Mouse (Mus musculus): ENCODE measurements at regions not wholly inside any gene's neighbourhood (a gene's known extent, or its start where the extent isn't known, plus 50 kb on each side); places are given as distances from the start of the nearest gene placed in this dataset.
"Not testable (repeated sequence)": the region's sequence is repeated elsewhere in the genome, so short reads cannot be mapped to it uniquely, and the experiment has no call there.

DNA sequence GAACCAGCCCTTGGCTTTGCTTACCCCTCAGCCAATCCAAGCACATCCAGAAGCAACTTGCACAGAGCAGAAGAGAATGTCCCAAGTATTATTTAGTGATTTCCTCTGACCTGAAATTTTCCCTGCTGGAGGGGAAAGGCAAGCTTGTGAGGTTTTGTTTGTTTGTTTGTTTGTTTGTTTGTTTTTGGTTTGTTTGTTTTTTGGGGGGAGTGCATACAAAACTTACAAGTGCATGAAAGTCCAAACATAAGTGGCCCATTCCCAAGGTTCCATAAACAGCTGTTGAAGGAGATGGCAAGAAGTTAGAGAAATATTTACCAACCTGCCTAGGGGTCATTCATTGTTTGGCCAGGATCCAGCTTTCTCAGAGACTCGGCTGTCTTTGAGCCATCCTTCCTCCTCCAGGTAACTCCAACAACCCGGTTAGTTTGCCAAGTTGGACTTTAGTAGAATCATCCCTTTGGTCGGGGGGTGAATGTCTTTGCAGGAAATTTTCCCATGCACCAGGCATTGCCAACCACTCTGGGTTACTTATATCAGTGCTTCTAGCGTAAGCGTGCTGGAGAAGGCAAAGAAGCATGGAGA, 175.3 kb downstream of the Ifng start:
- H3K9me3 ChIP-seq (ENCODE audit: control insufficient read depth, low read depth, low read length), result no peaks in the 10 kb centered on the region
- no peak for ATAC-seq (ENCODE audit: insufficient number of reproducible peaks, insufficient read depth, low FRiP score, low read depth)
- no peaks in the 10 kb centered on the region for H3K27me3 ChIP-seq (ENCODE audit: control insufficient read depth, insufficient read depth, low read length)
- no peak overlapping the region for H3K4me3 ChIP-seq (ENCODE audit: low read depth, low read length)
- H3K27ac ChIP-seq (ENCODE audit: low read length), result no peak overlapping the region
- H3K9ac ChIP-seq (replicated peaks; ENCODE audit: low read depth, low read length), result no peak overlapping the region
- 68% methylated on average over 5 of the region's 5 CpGs for WGBS
- no peak overlapping the region for H3K4me2 ChIP-seq (replicated peaks; ENCODE audit: low read depth, low read length)
- no peaks in the 10 kb centered on the region for H3K36me3 ChIP-seq (ENCODE audit: control insufficient read depth, insufficient read depth, low read length)
- H3K4me1 ChIP-seq (ENCODE audit: control insufficient read depth, insufficient read depth, low read length), result no peaks in the 10 kb centered on the region

DNA sequence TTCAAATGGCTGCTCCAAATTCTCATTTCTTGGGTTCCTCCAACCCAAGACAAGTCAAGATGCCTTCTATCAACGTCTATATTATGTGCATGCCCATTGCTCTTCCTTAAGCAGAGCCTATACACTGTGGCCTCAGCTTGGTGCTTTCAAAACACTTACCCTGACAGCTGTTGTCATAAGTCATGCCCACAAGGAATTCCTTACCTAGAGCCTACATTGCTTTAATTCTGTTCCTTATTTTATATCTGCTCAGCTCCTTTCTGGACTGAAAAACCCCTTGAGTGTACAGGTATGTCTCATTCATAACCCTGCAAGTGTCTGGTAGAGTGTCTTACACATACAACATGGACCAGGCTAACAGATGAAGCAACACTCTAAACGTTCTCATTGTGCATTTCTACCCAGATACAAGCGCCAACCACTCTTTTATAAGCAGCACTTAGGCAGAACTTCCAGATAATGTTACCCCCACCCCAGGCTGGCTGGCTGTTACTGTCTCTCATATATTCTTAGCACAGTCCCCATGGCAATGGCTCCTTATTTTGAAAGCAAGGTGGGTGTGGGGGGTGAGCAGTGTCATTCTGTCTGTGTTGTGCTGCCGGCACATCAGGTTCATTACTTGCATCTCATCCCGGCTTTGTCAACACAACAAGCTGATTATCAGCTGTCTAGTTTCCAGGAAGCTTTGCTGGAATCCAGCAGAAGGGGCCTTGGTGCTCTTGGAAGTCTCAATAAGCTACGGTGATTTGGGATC, 176.6 kb downstream of the Ifng start:
- H3K4me3 ChIP-seq (ENCODE audit: low read depth, low read length), result no peak overlapping the region
- WGBS, result 86% methylated on average over 6 of the region's 6 CpGs
- H3K9ac ChIP-seq (replicated peaks; ENCODE audit: low read depth, low read length), result no peak overlapping the region
- H3K4me1 ChIP-seq (ENCODE audit: control insufficient read depth, insufficient read depth, low read length), result no peaks in the 10 kb centered on the region
- no peak overlapping the region for H3K4me2 ChIP-seq (replicated peaks; ENCODE audit: low read depth, low read length)
- no peak for ATAC-seq (ENCODE audit: insufficient number of reproducible peaks, insufficient read depth, low FRiP score, low read depth)
- H3K27ac ChIP-seq (ENCODE audit: low read length), result no peak overlapping the region
- H3K36me3 ChIP-seq (ENCODE audit: control insufficient read depth, insufficient read depth, low read length), result no peaks in the 10 kb centered on the region
- H3K9me3 ChIP-seq (ENCODE audit: control insufficient read depth, low read depth, low read length), result no peaks in the 10 kb centered on the region
- H3K27me3 ChIP-seq (ENCODE audit: control insufficient read depth, insufficient read depth, low read length), result no peaks in the 10 kb centered on the region

DNA sequence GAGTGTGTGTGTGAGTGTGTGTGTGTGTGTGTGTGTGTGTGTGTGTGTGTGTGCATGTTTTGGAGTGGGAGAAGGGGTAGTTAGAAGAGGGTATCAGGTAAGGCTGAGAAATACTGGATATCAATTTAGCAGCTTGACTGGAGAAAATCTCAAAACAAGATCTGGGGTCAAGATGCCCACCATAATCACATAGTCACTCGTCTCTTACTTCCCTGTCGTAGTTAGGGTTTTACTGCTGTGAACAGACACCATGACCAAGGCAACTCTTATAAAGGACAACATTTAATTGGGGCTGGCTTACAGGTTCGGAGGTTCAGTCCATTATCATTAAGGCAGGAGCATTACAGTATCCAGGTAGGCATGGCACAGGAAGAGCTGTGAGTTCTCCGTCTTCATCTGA, 177.4 kb downstream of the Ifng start:
- H3K27me3 ChIP-seq (ENCODE audit: control insufficient read depth, insufficient read depth, low read length); H3K36me3 ChIP-seq (ENCODE audit: control insufficient read depth, insufficient read depth, low read length); ATAC-seq (ENCODE audit: insufficient number of reproducible peaks, insufficient read depth, low FRiP score, low read depth); H3K9ac ChIP-seq (replicated peaks; ENCODE audit: low read depth, low read length); H3K9me3 ChIP-seq (ENCODE audit: control insufficient read depth, low read depth, low read length); H3K4me1 ChIP-seq (ENCODE audit: control insufficient read depth, insufficient read depth, low read length); H3K27ac ChIP-seq (ENCODE audit: low read length); H3K4me2 ChIP-seq (replicated peaks; ENCODE audit: low read depth, low read length); H3K4me3 ChIP-seq (ENCODE audit: low read depth, low read length): not testable (repeated sequence)
- 86% methylated on average over 4 of the region's 4 CpGs for WGBS

DNA sequence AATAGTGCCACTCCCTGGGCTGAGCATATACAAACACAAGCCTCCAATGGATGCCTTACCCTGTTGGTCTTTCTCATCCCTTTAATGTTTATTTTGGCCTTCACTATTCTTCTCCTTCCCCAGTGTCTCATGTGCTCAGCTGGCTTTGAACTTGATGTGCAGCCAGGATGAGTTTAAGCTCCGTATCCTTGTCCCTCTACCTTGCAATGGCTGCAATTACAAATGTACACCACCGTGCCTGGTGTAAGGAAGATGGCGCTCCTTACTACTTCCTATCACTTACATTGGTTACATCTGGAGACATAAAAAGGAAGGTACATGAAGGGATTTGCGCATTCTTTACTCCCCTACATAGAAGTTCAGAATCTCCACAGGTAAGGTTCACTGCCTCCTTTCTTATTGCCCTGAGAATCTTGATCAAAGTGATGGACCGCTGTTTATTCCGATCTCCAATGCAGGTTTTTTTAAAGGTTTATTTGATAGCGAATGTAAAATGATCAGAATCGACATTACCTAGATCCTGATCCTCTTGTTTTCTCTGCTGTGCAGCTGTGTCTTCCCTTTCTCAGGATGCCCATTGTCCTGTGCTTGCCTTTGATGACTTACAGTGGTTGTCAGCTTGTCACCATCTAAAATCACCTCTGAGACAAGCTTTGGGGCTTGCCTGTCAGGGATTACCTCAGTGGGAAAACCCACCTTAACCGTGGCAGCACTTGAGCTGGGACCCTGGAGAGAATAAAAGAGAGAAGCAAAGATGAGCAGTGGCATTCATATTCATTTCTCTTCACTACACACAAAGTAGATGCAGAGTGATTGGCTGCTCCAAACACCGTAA, 178.1 kb downstream of the Ifng start:
- 90% methylated on average over 10 of the region's 10 CpGs for WGBS
- Histone ChIP-seq H3K4me1 (ENCODE audit: control insufficient read depth, insufficient read depth, low read length) (no peaks in the 10 kb centered on the region), H3K9ac (replicated peaks; ENCODE audit: low read depth, low read length) (no peak overlapping the region), H3K4me2 (replicated peaks; ENCODE audit: low read depth, low read length) (no peak overlapping the region), H3K36me3 (ENCODE audit: control insufficient read depth, insufficient read depth, low read length) (no peaks in the 10 kb centered on the region), H3K27ac (ENCODE audit: low read length) (no peak overlapping the region), H3K27me3 (ENCODE audit: control insufficient read depth, insufficient read depth, low read length) (no peaks in the 10 kb centered on the region), H3K4me3 (ENCODE audit: low read depth, low read length) (no peak overlapping the region), H3K9me3 (ENCODE audit: control insufficient read depth, low read depth, low read length) (no peaks in the 10 kb centered on the region)
- no peak for ATAC-seq (ENCODE audit: insufficient number of reproducible peaks, insufficient read depth, low FRiP score, low read depth)

DNA sequence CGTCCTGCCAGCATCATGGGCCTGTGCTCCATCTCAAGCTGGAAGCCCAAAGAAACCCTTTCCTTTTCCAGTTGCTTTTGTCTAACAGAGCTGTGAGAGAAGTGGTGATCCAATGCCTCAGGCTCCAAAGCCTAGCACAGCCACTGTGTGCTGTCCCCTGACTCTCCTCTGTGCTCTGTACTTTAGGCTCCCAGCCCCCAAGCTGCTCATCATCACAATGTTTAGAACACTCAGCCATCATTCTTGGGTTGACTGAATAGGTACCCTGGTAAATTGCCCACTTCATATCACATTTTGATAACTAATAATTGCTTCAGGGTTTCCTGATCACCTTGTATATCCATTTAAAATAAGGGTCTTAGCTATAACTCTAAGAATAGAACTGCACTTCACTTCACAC, 178.8 kb downstream of the Ifng start:
- 84% methylated on average over 1 of the region's 1 CpGs for WGBS
- H3K9ac ChIP-seq (replicated peaks; ENCODE audit: low read depth, low read length), result no peak overlapping the region
- ATAC-seq (ENCODE audit: insufficient number of reproducible peaks, insufficient read depth, low FRiP score, low read depth), result no peak
- no peak overlapping the region for H3K27ac ChIP-seq (ENCODE audit: low read length)
- no peaks in the 10 kb centered on the region for H3K9me3 ChIP-seq (ENCODE audit: control insufficient read depth, low read depth, low read length)
- no peak overlapping the region for H3K4me3 ChIP-seq (ENCODE audit: low read depth, low read length)
- H3K27me3 ChIP-seq (ENCODE audit: control insufficient read depth, insufficient read depth, low read length), result no peaks in the 10 kb centered on the region
- no peaks in the 10 kb centered on the region for H3K36me3 ChIP-seq (ENCODE audit: control insufficient read depth, insufficient read depth, low read length)
- no peak overlapping the region for H3K4me2 ChIP-seq (replicated peaks; ENCODE audit: low read depth, low read length)
- H3K4me1 ChIP-seq (ENCODE audit: control insufficient read depth, insufficient read depth, low read length), result no peaks in the 10 kb centered on the region

DNA sequence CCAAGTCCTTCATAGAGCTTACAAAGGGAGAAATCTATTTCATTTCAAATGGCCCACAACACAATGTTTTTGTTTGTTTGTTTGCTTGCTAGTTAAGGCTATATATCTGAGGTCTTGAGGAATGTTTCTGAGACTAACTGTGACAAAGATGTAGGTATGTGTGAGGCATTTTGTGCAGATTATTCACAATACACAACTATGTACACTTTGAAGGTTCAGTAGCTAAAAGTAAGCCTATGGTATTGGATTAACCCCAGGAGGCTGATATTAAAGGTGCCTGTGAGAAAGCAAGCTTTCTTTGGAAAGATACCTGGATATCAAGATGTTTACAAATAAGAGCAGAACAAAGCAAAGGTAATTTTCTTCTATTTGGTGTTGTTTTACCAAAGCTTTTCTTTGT, 179.8 kb downstream of the Ifng start:
- Histone ChIP-seq H3K4me1 (ENCODE audit: control insufficient read depth, insufficient read depth, low read length) (no peaks in the 10 kb centered on the region), H3K9ac (replicated peaks; ENCODE audit: low read depth, low read length) (no peak overlapping the region), H3K4me2 (replicated peaks; ENCODE audit: low read depth, low read length) (no peak overlapping the region), H3K36me3 (ENCODE audit: control insufficient read depth, insufficient read depth, low read length) (no peaks in the 10 kb centered on the region), H3K27me3 (ENCODE audit: control insufficient read depth, insufficient read depth, low read length) (no peaks in the 10 kb centered on the region), H3K27ac (ENCODE audit: low read length) (no peak overlapping the region), H3K9me3 (ENCODE audit: control insufficient read depth, low read depth, low read length) (no peaks in the 10 kb centered on the region), H3K4me3 (ENCODE audit: low read depth, low read length) (no peak overlapping the region)
- no peak for ATAC-seq (ENCODE audit: insufficient number of reproducible peaks, insufficient read depth, low FRiP score, low read depth)

DNA sequence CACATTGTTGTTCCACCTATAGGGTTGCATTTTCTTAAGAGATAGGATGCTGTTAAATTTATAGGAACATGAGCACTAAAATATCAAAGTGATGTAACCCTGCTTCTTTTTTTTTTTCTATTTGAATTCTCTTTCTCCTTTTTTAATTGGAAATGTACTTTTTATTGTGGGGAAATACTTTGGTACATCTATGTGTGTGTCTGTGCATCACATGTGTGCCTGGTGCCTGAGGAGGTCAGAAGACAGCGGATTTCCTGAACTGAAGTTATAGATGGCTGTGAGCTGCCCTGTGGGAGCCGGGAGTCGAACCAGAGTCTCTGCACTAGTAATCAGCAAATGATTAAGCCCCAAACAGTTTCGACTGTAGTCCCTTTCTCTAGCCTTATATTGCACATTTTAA, 180.7 kb downstream of the Ifng start:
- ATAC-seq (ENCODE audit: insufficient number of reproducible peaks, insufficient read depth, low FRiP score, low read depth), result no peak
- WGBS, result 81% methylated on average over 4 of the region's 4 CpGs
- Histone ChIP-seq H3K27me3 (ENCODE audit: control insufficient read depth, insufficient read depth, low read length) (no peaks in the 10 kb centered on the region), H3K9ac (replicated peaks; ENCODE audit: low read depth, low read length) (no peak overlapping the region), H3K9me3 (ENCODE audit: control insufficient read depth, low read depth, low read length) (no peaks in the 10 kb centered on the region), H3K4me3 (ENCODE audit: low read depth, low read length) (no peak overlapping the region), H3K27ac (ENCODE audit: low read length) (no peak overlapping the region), H3K4me1 (ENCODE audit: control insufficient read depth, insufficient read depth, low read length) (no peaks in the 10 kb centered on the region), H3K4me2 (replicated peaks; ENCODE audit: low read depth, low read length) (no peak overlapping the region), H3K36me3 (ENCODE audit: control insufficient read depth, insufficient read depth, low read length) (no peaks in the 10 kb centered on the region)

DNA sequence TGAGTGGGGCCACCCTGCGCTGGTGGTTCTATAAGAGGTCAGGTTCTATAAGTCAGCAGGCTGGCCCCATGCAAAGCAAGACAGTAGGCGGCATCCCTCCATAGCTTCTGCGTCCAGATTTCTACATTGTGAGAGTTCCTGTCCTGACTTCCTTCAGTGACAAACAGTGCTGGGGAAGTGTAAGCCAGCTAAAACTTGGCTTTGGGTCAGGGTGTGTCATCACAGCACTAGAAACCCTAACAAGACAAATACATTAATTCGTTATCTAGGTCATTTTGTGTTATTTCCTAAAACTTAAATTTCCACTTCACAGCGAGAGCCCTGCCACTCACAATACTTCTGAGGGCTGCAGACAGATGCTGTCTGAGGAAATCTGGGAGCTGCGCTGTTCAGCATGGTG, 181.3 kb downstream of the Ifng start:
- H3K27me3 ChIP-seq (ENCODE audit: control insufficient read depth, insufficient read depth, low read length), result no peaks in the 10 kb centered on the region
- WGBS, result 73% methylated on average over 6 of the region's 6 CpGs
- H3K9ac ChIP-seq (replicated peaks; ENCODE audit: low read depth, low read length), result no peak overlapping the region
- H3K9me3 ChIP-seq (ENCODE audit: control insufficient read depth, low read depth, low read length), result no peaks in the 10 kb centered on the region
- H3K27ac ChIP-seq (ENCODE audit: low read length), result no peak overlapping the region
- no peak overlapping the region for H3K4me3 ChIP-seq (ENCODE audit: low read depth, low read length)
- no peaks in the 10 kb centered on the region for H3K36me3 ChIP-seq (ENCODE audit: control insufficient read depth, insufficient read depth, low read length)
- H3K4me1 ChIP-seq (ENCODE audit: control insufficient read depth, insufficient read depth, low read length), result no peaks in the 10 kb centered on the region
- ATAC-seq (ENCODE audit: insufficient number of reproducible peaks, insufficient read depth, low FRiP score, low read depth), result no peak
- H3K4me2 ChIP-seq (replicated peaks; ENCODE audit: low read depth, low read length), result no peak overlapping the region
